Mouse (Mus musculus) olfactory bulb, adult 2 months (tissue): ENCODE data around the gene Doc2b. TPM values are rescaled to one million over a fixed set of nuclear protein-coding genes. Genes with fewer than 3 reads are reported as not detected.

ENCODE experiments used
- H3K27ac ChIP-seq: fragments of 200-500 bp; 2 replicates; pipeline ENCODE4 v1.5.1; 2012; ENCODE audit warnings: low read depth, low read length; ENCODE audit not compliant: insufficient read depth
- H3K4me1 ChIP-seq: fragments of 200-500 bp; 2 replicates; pipeline ENCODE4 v1.6.1; 2012; ENCODE audit warnings: low read length; ENCODE audit not compliant: control insufficient read depth, insufficient read depth
- H3K4me3 ChIP-seq: fragments of 200-500 bp; 2 replicates; pipeline ENCODE4 v1.5.1; 2012; ENCODE audit warnings: mild to moderate bottlenecking, low read depth, low read length, moderate library complexity; ENCODE audit not compliant: insufficient read depth
- CTCF ChIP-seq: fragments of 200-500 bp; IDR thresholded peaks from 2 replicates; pipeline ENCODE4 v1.5.1; 2012; ENCODE audit warnings: low read depth, mild to moderate bottlenecking, low read length, moderate library complexity; ENCODE audit not compliant: insufficient read depth
- POLR2A ChIP-seq: fragments of 200-500 bp; IDR thresholded peaks from 2 replicates; pipeline ENCODE4 v1.6.1; 2012; ENCODE audit warnings: mild to moderate bottlenecking, low read depth, low read length, moderate library complexity; ENCODE audit not compliant: insufficient read depth
- WGBS: fragments of 180-500 bp; shearing (Covaris S2); methylation state at CpG from one replicate; pipeline ENCODE4 v1.1.7; 2018; 5-methylcytosine and 5-hydroxymethylcytosine counted together
- polyA plus RNA-seq: library from polyadenylated mRNA; stranded (reverse); fragments of >200 nt; gene quantifications from 2 replicates; pipeline ENCODE4 v1.2.4, GENCODE M21; 2012; ENCODE audit warnings: low replicate concordance; ENCODE audit not compliant: missing spikeins, insufficient read depth, insufficient read length

Gene Doc2b
- polyA plus RNA-seq, 1 experiment: not detected

GRCm38 (mm10) chr11:75794602-75795320, 1.1 kb downstream of the Doc2b start:
- peak overlapping the region; percentile 57 for H3K4me3 ChIP-seq
- TF ChIP-seq POLR2A (no peak), CTCF (no peak)
- 14% methylated on average over 45 of the region's 45 CpGs for WGBS
- H3K27ac ChIP-seq: no peak overlapping the region
- peaks cover 9% of the 10 kb centered on the region; the same call in 1 of the 2 replicates for H3K4me1 ChIP-seq

GRCm38 (mm10) chr11:75793351-75793750, 2.5 kb downstream of the Doc2b start:
- Histone ChIP-seq H3K4me1 (peaks cover 9% of the 10 kb centered on the region; the same call in 1 of the 2 replicates), H3K27ac (no peak overlapping the region), H3K4me3 (no peak overlapping the region)
- TF ChIP-seq CTCF: no peak
- no peak for TF ChIP-seq POLR2A
- 82% methylated on average over 5 of the region's 5 CpGs for WGBS

- Histone ChIP-seq H3K4me3 (no peak overlapping the region), H3K27ac (no peak overlapping the region), H3K4me1 (peaks cover 9% of the 10 kb centered on the region; the same call in 1 of the 2 replicates)
- WGBS: 82% methylated on average over 5 of the region's 5 CpGs
- no peak for TF ChIP-seq CTCF
- TF ChIP-seq POLR2A: no peak
Measured at GRCm38 (mm10) chr11:75792535-75792934, 3.3 kb downstream of the Doc2b start.

GRCm38 (mm10) chr11:75785897-75786296, 10.0 kb downstream of the Doc2b start:
- 82% methylated on average over 8 of the region's 8 CpGs for WGBS
- TF ChIP-seq POLR2A (no peak), CTCF (no peak)
- no peak overlapping the region for H3K27ac ChIP-seq
- no peak overlapping the region for H3K4me3 ChIP-seq
- no peaks in the 10 kb centered on the region for H3K4me1 ChIP-seq

GRCm38 (mm10) chr11:75783799-75784198, 12.1 kb downstream of the Doc2b start:
- Histone ChIP-seq H3K4me1 (no peaks in the 10 kb centered on the region), H3K4me3 (no peak overlapping the region), H3K27ac (no peak overlapping the region)
- WGBS: 87% methylated on average over 5 of the region's 5 CpGs
- TF ChIP-seq CTCF (no peak), POLR2A (no peak)

- no peaks in the 10 kb centered on the region for H3K4me1 ChIP-seq
- WGBS: 25% methylated on average over 6 of the region's 6 CpGs
- peak; percentile 71 for TF ChIP-seq CTCF
- no peak for TF ChIP-seq POLR2A
- H3K27ac ChIP-seq: no peak overlapping the region
- H3K4me3 ChIP-seq: no peak overlapping the region
Measured at GRCm38 (mm10) chr11:75781919-75782318, 13.9 kb downstream of the Doc2b start.

GRCm38 (mm10) chr11:75775919-75776318, 19.9 kb downstream of the Doc2b start:
- WGBS: 85% methylated on average over 1 of the region's 1 CpGs
- TF ChIP-seq POLR2A: no peak
- Histone ChIP-seq H3K4me1 (no peaks in the 10 kb centered on the region), H3K4me3 (no peak overlapping the region), H3K27ac (no peak overlapping the region)

GRCm38 (mm10) chr11:75772562-75772961, 23.3 kb downstream of the Doc2b start:
- Histone ChIP-seq H3K27ac (no peak overlapping the region), H3K4me3 (no peak overlapping the region), H3K4me1 (peaks cover 2% of the 10 kb centered on the region; the same call in 1 of the 2 replicates)
- 81% methylated on average over 5 of the region's 5 CpGs for WGBS
- TF ChIP-seq CTCF: no peak
- no peak for TF ChIP-seq POLR2A

- peaks cover 2% of the 10 kb centered on the region; the same call in 1 of the 2 replicates for H3K4me1 ChIP-seq
- peak overlapping the region; percentile 38 for H3K4me3 ChIP-seq
- under 1% methylated on average over 23 of the region's 23 CpGs for WGBS
- TF ChIP-seq CTCF (no peak; the same call in 1 of the 2 replicates), POLR2A (no peak)
- H3K27ac ChIP-seq: no peak overlapping the region
Measured at GRCm38 (mm10) chr11:75769206-75769605, 26.6 kb downstream of the Doc2b start.
